Mouse (Mus musculus) ES-E14 (cell line): ENCODE results near the gene Mast4.

Experiments
- CHD2 ChIP-seq: IDR thresholded peaks from 2 replicates; pipeline ENCODE4 v1.6.1; 2014; ENCODE audit warnings: mild to moderate bottlenecking, low read depth, low read length, inconsistent platforms
- HCFC1 ChIP-seq: IDR thresholded peaks from 2 replicates; pipeline ENCODE4 v1.6.1; 2012; ENCODE audit warnings: low read length, inconsistent platforms, borderline replicate concordance; ENCODE audit not compliant: insufficient read depth
- MAFK ChIP-seq: IDR thresholded peaks from 2 replicates; pipeline ENCODE4 v1.6.1; 2014; ENCODE audit warnings: mild to moderate bottlenecking, low read depth, low read length, inconsistent platforms; ENCODE audit not compliant: insufficient read depth
- ZC3H11A ChIP-seq: IDR thresholded peaks from 2 replicates; pipeline ENCODE4 v1.6.1; 2012; ENCODE audit warnings: low read depth, mild to moderate bottlenecking, inconsistent platforms, low read length, borderline replicate concordance
- ZNF384 ChIP-seq: IDR thresholded peaks from 2 replicates; pipeline ENCODE4 v1.6.1; 2012; ENCODE audit warnings: low read depth, low read length, inconsistent platforms

DNA sequence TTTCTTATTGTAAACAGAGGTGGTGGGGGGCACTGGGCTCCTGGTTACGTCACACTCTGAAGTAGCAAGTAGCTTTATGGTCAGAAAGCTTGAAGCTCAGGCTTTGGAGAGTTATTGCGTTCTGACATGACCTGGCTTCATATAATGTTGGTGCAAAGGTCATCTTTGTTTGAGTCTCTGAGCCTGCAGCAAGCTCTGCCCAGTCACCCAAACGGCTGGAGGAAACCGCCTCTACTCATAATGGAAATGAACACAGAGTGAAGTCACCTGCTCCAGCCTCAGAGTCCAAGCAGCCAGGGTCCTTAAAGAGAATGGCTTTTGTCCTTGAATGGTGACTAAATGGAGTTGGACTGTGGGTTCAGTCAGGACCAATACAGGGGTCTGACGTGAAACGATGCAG, 529.1 kb downstream of the Mast4 start:
- TF ChIP-seq ZC3H11A (no peak), MAFK (no peak), ZNF384 (no peak), CHD2 (no peak), HCFC1 (no peak)
